Mouse (Mus musculus): ENCODE measurements around the gene Lamtor5. TPM values are rescaled to one million over a fixed set of nuclear protein-coding genes. Genes with fewer than 3 reads are reported as not detected.

Gene Lamtor5
- 38.2 and 42.8 TPM in 2 replicates for total RNA-seq (2015; ENCODE audit: low replicate concordance)
- 12.1 and 16.7 TPM in 2 replicates for total RNA-seq (2017; ENCODE audit: low replicate concordance)

DNA sequence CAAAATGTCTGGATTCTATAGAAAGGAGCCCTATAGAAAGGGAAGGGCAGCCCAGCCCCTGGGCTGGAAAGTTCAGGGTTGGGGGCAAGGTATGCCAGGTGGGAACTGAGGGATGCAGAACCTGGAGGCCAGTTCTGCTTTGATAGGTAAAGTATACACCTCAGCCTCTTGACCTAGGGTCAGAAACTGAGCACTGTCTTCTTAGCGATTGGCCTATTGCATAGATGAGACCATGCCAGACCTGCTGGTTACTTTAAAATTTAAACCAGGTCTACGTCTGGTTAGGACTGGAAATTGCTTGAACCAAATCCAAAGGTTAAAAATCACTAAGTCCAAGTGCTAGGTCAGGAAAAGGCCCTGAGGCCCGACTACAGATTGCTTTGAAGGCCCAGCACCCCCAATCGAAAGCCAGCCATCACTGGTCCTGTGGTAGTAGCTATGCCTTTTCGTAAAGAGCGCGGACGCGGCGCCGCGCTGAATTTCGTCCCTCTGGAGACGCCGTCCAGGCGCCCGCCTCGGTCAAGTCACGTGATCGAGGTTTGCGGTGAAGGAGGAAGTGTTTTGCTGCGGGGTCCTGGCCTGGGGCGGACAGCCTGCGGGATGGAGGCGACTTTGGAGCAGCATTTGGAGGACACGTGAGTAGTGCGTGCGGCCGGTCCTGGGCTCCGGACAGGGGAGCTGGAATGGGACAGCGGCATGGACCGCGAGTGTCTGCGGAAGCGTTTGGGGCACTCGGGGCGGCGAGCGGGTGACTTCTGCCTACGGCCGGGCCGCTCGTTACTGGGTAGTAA lies at the start of gene Lamtor5:
Gene Lamtor5 (plus strand): TSS at position 380 of the 791 bp plus-strand sequence.
- ATAC-seq (replicated peaks; ENCODE audit: low FRiP score, poor library complexity, severe bottlenecking) = peak; percentile 92

DNA sequence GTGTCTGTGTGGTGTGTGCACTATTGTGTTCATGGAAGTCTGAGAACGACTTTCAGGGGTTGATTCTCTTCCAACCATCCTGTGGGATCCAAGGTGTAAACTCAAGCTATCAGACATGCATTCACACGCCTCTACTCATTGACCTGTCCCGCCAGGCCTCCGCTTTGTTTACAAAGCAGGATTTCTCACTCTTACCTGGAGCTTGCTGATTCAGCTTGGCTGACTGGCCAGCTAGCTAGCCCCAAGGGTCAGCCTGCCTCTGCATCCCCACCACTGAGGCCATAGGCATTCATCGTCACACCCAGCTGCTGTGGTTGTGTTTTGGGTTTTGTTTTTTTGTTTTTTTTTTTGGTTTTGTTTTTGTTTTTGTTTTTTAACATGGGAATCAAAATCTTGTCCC lies 49.4 kb upstream of the Lamtor5 start:
- ATAC-seq (replicated peaks; ENCODE audit: low FRiP score, poor library complexity, severe bottlenecking) = no peak

DNA sequence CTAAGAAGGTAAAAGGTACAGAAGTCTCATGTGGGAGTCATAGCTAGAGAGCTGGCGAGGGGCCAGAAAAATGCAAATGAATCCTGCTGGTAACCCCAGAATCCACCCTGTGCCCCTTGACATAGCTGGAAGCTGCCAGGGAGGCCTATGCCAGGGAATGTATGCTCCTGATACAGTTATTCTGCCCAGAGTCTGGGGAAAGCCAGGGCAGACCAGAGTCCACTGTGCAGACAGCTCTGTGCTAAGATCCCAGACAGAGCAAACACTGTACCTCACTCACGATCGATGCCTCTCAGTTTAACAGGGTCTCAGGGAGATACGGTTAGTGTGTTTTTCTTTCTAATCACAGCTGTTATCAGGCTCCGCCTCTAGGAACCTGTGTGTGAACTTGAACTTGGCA lies 48.8 kb upstream of the Lamtor5 start:
- no peak for ATAC-seq (replicated peaks; ENCODE audit: low FRiP score, poor library complexity, severe bottlenecking)

DNA sequence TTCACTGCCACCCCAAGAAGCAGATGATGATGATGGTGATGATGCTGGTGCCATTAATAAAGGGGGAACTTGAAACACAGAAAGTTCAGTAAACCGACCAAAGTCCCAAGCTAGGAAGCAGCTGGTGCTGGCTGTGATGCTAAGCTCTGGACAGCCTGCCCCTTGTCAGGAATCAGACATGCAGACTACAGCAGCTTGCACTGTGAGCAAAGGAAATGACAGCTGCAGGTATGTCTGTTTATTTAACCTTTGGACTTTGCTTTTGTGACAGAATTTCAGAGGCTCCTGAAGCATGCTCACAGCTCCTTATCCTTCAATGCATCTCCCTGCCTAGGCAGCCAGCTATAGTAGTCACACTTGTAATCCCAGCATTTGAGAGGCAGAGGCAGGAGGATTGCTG lies 48.1 kb upstream of the Lamtor5 start, which contains the start of gene A630076J17Rik:
Gene A630076J17Rik (plus strand): TSS at position 88 of the 400 bp plus-strand sequence.
- no peak for ATAC-seq (replicated peaks; ENCODE audit: low FRiP score, poor library complexity, severe bottlenecking)

DNA sequence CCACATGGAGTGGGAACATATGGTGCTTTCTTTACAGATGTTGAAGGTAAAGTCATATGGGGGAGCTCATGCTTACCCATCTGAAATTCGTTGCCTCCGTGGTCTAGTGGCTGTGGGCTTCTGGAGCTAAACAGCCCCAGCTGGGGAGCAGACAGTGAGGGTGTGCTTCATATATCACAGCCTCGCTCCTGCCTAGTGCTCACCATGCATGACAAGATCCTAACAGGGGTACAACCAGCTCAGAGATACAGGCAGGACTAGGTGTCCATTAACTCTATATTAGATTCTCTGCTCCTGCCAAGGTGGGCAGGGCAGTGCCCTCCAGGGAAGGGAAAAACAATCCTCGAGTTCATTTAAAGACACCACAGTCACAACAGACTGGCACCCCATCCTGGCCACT lies 47.5 kb upstream of the Lamtor5 start:
- ATAC-seq (replicated peaks; ENCODE audit: low FRiP score, poor library complexity, severe bottlenecking) = no peak

DNA sequence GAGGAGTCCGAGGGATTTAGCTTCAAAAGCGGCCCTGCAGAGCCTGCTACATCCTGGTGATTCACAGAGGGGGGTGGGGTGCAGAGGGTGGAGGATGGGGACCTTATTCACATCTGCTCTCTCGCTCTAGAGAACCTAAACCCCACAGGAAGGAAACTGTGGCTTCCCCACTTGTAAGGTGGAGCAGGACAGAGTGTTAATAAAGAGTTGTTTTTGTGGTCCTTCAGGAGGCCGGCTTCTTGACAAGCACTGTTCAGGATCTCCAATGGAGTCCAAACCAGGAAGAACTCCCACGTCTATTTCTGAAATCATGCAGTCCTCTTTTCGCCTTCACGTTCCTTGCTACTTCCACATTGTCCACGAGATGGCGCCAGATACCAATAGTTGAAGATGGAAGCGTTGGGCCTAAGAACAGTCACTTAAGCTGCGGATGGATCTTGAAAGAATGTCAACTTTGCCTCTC lies 45.3 kb upstream of the Lamtor5 start:
- ATAC-seq (replicated peaks; ENCODE audit: low FRiP score, poor library complexity, severe bottlenecking) = peak; percentile 75; the same call in 1 of the 2 replicates

DNA sequence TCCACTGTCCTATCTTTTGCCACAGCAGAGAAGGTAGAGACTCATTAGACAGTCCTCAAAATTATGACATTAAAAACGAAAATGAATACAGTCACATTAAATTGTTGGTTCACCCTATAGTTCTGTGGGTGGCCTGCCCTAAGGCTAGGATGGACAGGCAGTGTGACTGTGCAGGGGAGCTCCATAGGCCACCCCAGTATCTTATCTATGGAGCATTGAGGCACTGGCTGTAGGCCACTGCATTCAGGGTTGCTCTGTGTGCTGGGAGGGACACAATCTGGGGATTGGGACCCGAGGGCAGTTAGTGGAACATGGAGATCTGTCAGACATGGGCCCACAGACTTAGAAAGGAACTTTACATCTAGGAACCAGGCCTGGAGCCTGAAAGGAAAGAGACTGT lies 44.7 kb upstream of the Lamtor5 start:
- 0 out of 2 replicates have a peak, but pooled peaks have one; percentile 6 for ATAC-seq (replicated peaks; ENCODE audit: low FRiP score, poor library complexity, severe bottlenecking)

DNA sequence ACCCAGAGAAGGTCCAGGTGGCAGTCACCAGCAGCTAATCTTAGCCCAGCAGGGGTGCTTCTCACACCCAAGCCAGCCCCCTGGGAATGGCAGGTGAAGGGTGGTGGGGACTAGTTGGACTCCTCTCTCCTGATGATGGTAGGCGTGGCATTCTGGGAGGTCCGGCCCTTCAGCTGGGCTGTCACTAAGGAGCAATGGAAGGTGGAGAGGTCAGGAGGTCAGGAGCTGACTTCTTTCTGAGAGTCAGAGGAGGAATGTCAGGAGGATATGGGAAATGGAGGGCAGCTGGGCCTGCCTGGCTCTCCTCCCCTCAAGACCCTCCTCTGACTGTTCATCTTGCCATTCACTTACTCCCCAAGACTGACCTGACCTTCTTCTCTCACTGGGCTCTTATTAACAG lies 40.6 kb upstream of the Lamtor5 start:
- no peak for ATAC-seq (replicated peaks; ENCODE audit: low FRiP score, poor library complexity, severe bottlenecking)

DNA sequence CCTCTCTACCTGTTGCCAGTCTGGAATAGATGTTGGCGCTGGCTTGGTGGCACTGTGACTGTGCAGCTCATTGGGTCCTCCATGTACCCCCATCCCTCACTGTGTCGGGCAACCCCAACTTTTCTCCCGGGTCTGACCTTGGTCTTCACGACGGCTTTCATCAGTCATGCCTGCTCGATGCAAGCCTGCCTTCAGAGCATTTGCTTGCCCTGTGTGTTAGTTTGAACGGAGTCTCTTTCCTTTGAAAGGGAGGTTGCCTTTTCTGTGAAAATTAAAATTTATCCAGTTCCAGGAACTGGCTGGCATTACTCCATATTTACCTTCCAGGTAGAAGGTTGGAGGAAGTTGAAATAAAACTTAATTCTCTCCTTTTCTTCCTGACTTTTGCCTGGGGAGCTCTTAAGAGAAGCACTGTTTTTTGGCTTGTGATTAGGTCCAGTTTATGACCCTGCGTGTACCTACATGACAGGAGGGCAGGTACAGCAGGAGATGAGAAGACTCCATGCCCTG lies 40.1 kb upstream of the Lamtor5 start:
- ATAC-seq (replicated peaks; ENCODE audit: low FRiP score, poor library complexity, severe bottlenecking) = no peak

DNA sequence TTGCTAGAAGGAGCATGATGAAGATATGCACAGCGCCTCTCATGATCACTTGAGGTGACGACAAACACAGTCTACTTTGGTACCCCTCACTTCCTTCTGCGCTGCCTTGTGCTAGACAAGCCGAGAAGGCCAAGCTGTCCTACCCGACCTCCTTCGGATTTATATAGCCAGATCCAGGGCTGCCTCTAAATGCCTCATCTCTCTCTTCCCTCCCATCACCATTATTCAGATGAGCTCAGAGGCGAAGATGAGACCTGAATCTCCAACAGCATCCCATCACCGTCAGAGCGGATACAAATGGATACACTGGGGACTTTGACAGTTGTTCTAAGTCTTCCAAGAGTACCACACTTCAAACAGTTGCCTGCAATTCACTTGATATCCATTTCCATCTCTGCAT lies 39.1 kb upstream of the Lamtor5 start, which contains the start of gene Prok1:
Gene Prok1 (minus strand): TSS at position 101 of the 400 bp plus-strand sequence.
- no peak for ATAC-seq (replicated peaks; ENCODE audit: low FRiP score, poor library complexity, severe bottlenecking)

DNA sequence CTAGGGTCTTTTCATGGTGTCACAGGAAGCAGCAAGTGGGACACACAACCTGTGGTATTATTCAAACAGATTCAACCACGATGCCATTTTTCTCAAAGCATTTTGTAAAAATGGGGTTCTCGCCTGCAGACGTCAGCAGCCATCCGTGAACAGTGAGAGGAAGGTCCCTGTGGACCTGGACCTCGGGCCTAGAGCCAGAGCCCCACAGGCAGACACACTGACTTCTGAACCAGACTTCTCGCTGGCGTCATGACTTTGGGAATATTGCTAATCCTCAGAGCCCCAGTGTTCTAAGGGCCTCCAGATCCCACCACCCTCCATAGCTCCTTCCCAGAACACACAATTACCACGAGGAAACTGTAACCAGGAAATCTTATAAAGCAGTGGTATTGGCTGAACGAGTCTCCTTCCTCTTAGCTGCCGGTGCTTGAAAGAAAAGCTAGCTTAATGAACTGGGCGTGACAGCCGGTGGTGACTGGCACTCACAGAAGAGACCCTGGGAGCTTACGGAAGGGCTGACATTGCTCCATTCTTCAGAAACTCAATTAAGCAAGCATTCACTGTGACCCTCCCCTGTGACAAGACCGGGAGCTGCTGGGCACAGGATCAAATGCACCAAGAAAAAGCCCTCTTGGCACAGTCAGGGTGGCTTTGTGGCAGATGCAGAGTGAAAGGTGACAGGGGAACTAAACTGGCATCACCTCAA lies 37.1 kb upstream of the Lamtor5 start:
- ATAC-seq (replicated peaks; ENCODE audit: low FRiP score, poor library complexity, severe bottlenecking) = no peak

DNA sequence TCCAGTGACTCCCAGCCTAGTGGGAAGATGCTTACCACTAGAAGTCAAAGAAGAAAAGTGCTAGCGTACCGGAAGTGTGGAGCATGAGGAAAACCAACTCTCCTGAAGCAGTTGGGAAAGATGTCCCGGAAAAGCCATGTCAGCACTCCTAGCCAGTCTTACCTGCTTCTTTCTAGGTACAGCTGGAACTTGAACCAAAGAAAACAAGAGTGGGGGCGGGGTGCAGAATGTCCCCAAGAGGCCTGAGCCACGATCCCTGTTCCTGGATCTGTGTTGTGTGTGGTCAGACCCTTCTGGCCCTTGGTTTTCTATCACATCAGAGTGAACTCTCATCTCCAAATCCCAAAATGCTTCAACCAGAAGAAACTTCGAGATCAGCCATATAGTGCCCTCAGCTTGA lies 31.8 kb upstream of the Lamtor5 start:
- ATAC-seq (replicated peaks; ENCODE audit: low FRiP score, poor library complexity, severe bottlenecking) = no peak

DNA sequence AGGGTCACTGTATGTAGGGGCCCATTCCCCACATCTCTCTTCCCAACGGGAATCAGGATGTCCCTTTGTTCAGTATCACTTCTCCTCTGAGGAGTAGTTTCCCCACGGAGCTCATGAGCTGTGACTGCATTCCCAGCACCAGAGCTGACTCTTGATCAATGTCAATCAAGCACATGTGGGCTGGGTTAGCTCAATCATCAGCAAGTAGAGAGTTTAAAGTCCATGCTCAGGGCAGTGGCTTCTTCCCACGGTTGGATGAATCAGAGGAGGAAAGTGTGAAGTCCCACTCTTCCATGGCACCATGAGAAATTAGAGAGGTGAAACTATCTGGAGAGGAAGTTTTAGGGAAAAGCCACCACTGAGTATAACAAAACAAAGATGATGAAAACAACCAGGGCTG lies 29.6 kb upstream of the Lamtor5 start:
- no peak for ATAC-seq (replicated peaks; ENCODE audit: low FRiP score, poor library complexity, severe bottlenecking)

DNA sequence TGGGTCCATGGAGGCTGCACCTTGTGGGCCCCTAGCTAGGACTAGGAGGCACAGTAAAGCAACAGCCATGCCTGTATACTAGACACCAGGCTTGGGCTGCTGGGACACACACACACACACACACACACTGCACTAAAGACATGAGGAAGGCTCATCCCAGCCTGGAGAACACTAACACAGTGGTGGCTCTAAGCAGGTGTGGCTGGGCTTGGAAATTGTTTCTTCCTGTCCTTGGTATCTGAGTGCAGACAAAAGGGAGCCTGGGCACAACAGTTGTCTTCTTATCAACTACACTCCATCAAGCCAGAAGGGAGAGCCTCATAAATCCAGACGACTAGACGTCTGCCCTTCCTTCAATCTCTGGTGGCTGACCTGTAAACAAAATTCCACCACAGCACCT lies 28.3 kb upstream of the Lamtor5 start:
- ATAC-seq (replicated peaks; ENCODE audit: low FRiP score, poor library complexity, severe bottlenecking) = no peak

DNA sequence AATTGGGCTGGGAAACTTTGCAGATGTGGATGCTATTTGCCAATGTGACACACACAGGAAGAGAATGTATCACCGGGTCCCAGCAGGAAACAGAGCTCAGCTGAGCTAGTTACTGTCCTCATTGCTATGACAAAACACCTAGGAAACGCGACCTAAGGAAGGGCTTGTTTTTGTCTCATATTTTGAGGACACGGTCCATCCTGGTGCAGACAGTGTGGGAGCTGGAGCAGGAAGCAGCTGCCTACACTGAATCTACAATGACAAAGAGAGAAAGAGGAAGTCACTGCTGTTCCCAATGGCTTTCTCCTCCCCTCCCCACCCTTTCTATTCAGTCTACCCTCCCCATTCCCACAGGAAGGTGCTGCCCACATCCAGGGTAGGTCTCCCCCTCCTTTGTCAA lies 26.6 kb upstream of the Lamtor5 start:
- no peak for ATAC-seq (replicated peaks; ENCODE audit: low FRiP score, poor library complexity, severe bottlenecking)

DNA sequence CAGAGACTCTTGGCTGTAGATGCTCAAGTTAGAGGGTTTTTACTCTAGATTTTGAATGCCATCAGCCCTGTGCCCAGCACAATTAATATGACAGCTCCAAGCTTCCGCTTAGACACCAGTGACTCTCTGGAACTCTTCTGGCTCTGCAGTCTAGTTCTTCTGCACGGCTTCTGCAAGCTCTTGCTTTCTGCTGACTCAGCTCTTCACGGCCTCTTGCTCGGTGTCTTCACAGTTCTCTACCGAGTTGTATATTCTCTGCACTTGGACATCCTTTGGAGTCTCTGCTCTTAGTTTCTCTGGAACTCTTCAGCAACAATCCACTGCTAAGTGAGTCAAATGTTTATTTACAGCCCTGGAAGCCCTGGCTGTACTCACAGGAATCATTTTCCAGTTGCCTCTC lies 24.7 kb upstream of the Lamtor5 start:
- no peak for ATAC-seq (replicated peaks; ENCODE audit: low FRiP score, poor library complexity, severe bottlenecking)

DNA sequence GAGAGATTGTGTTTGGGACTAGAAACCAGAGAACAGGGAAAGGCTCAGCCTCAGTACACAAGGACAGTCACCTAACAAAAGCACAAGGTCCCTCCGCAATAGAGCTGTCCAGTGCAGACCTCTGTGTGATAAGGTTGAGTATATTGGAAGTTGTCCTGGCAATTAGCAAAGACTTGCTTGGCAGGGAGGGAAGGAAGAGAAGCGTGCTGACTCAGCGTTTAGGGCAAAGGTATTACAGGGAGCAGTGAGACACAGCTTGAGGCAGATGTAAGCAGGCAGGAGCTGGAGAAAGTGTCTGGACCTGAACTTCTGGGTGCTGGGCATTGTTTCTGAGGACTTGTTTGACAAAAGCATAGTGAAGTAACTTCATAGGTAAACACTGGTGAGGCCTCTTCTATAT lies 22.7 kb upstream of the Lamtor5 start:
- ATAC-seq (replicated peaks; ENCODE audit: low FRiP score, poor library complexity, severe bottlenecking) = no peak

DNA sequence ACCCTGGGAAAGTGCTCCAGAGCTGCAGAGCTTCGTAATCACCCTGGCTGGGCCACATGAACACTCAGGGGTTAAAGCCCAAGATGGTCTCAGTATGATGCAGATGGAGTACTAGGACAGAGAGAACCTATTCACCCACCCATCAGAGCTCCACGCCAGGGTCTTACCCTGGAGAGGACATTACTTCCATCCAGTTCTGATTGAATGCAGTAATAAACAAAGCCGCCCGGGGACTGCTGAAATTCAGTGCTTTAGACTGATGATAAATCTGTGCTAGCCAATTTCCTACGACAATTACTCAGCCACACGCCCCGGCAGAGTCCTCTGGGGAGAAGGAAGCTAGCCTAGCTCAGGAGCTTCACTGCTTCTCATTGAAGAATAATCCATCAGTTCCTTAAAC lies 21.9 kb upstream of the Lamtor5 start:
- ATAC-seq (replicated peaks; ENCODE audit: low FRiP score, poor library complexity, severe bottlenecking) = no peak

DNA sequence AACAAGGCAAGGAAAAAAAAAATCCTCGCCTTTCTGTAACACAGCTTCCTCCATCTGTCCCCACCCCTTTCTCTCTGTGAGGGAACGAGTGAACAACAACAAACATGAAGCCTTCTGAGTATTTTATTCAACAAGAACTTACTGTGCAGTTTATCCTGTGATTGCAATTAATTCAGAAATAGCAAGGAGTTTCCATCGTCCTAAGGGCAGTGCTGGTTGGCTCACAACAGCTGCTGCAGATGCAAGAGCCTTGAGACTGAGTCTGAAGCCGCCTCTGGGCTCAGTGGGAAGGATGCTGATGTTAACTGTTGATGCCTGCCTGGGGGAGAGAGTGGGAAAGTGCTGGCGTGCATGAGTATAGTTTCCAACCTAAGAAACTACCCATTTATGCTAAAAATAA lies 20.7 kb upstream of the Lamtor5 start:
- ATAC-seq (replicated peaks; ENCODE audit: low FRiP score, poor library complexity, severe bottlenecking) = no peak

DNA sequence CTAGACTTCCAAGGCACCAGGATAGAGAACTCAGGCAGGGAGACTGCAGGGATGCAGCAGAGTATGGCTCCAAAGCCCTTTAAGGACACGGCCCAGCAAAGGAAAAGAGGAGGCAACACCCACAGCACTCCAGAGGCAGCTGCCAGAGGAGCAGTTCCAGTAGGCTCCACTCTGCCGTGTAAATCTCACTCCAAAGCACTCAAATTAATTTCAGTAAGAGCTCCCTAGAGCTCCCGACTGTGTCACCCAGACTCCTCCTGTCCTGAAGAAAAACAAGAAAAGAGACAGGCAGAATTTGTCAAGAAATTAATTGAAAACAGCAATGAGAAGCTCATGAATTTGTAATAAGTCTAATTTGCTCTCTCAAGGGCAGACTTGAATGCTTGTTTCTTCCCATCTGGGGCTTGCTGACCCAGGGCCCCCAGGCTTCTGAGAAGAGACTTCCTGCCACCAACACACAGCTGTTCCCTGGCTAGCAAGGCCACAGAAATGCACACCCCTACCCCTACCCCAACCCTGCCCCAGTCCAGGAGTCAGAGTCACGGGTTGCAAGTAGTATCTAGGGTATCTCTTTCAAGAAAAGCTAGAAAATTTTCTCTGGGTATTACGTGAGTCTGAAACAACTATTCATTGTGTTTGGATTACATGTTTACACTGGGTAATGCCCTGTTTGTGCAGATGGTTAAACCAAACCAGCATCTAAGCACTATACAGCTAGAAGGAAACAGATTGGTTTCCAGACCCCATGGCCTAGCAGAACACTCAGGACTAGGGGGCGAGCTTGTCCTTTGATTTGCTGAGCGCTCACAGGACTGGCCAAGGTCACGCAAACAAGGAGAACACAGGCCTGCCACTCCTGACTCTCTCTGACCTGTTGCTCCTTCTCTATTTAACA lies 17.5 kb upstream of the Lamtor5 start:
- no peak for ATAC-seq (replicated peaks; ENCODE audit: low FRiP score, poor library complexity, severe bottlenecking)
